Mouse (Mus musculus): ENCODE results near the gene Tcl1b1. TPM values are rescaled to one million over a fixed set of nuclear protein-coding genes. Genes with fewer than 3 reads are reported as not detected.

The Tcl1b1 gene
- polyA plus RNA-seq, 1 experiment from 2014 or later: not detected

- H3K9me3 ChIP-seq: no peaks in the 10 kb centered on the region
- 81% methylated on average over 1 of the region's 1 CpGs for WGBS
- no peaks in the 10 kb centered on the region for H3K27me3 ChIP-seq
- H3K4me3 ChIP-seq: no peak overlapping the region
- H3K4me1 ChIP-seq (replicated peaks): no peaks in the 10 kb centered on the region
- no peak overlapping the region for H3K9ac ChIP-seq
- H3K4me2 ChIP-seq: no peak overlapping the region
- ATAC-seq (ENCODE audit: low read depth): no peak
- H3K27ac ChIP-seq (replicated peaks): no peak overlapping the region
- no peaks in the 10 kb centered on the region for H3K36me3 ChIP-seq
Observed at GRCm38 (mm10) chr12:105207071-105207470, 47.6 kb downstream of the Tcl1b1 start.

- H3K27ac ChIP-seq (replicated peaks): no peak overlapping the region
- no peak overlapping the region for H3K4me2 ChIP-seq
- H3K9ac ChIP-seq: no peak overlapping the region
- H3K4me3 ChIP-seq: no peak overlapping the region
- no peaks in the 10 kb centered on the region for H3K9me3 ChIP-seq
- no peak for ATAC-seq (ENCODE audit: low read depth)
- 91% methylated on average over 1 of the region's 1 CpGs for WGBS
- no peaks in the 10 kb centered on the region for H3K36me3 ChIP-seq
- H3K27me3 ChIP-seq: no peaks in the 10 kb centered on the region
- no peaks in the 10 kb centered on the region for H3K4me1 ChIP-seq (replicated peaks)
Observed at GRCm38 (mm10) chr12:105208441-105208840, 49.0 kb downstream of the Tcl1b1 start.

- H3K27me3 ChIP-seq: no peaks in the 10 kb centered on the region
- no peak overlapping the region for H3K4me2 ChIP-seq
- H3K9ac ChIP-seq: no peak overlapping the region
- no peaks in the 10 kb centered on the region for H3K36me3 ChIP-seq
- no peak for ATAC-seq (ENCODE audit: low read depth)
- H3K4me1 ChIP-seq (replicated peaks): no peaks in the 10 kb centered on the region
- H3K9me3 ChIP-seq: no peaks in the 10 kb centered on the region
- no peak overlapping the region for H3K27ac ChIP-seq (replicated peaks)
- 95% methylated on average over 7 of the region's 7 CpGs for WGBS
- H3K4me3 ChIP-seq: no peak overlapping the region
Observed at GRCm38 (mm10) chr12:105209231-105209630, 49.7 kb downstream of the Tcl1b1 start.

Other genes with a start within 250 kb of the Tcl1b1 start
- gene Syne3, start 149.9 kb upstream of the Tcl1b1 start, polyA plus RNA-seq (2015; fragmentation: Nextera tagmentation; extraction: Ambion mirVana): 0.28 and 0.32 TPM in 2 replicates
- gene Glrx5, start 127.0 kb upstream of the Tcl1b1 start, polyA plus RNA-seq (2015; fragmentation: Nextera tagmentation; extraction: Ambion mirVana): 151 and 167 TPM in 2 replicates
- not detected in 2 replicates for gene Tcl1b2, start 13.7 kb upstream of the Tcl1b1 start, polyA plus RNA-seq (2015; fragmentation: Nextera tagmentation; extraction: Ambion mirVana)
- gene Tcl1b5, start 16.7 kb downstream of the Tcl1b1 start, polyA plus RNA-seq (2015; fragmentation: Nextera tagmentation; extraction: Ambion mirVana): not detected in 2 replicates
- gene Tcl1b3, start 31.4 kb downstream of the Tcl1b1 start, polyA plus RNA-seq (2015; fragmentation: Nextera tagmentation; extraction: Ambion mirVana): not detected in 2 replicates
- gene Tcl1b4, start 42.3 kb downstream of the Tcl1b1 start, polyA plus RNA-seq (2015; fragmentation: Nextera tagmentation; extraction: Ambion mirVana): not detected in 2 replicates
- not detected in 2 replicates for gene Tcl1, start 63.1 kb downstream of the Tcl1b1 start, polyA plus RNA-seq (2015; fragmentation: Nextera tagmentation; extraction: Ambion mirVana)
- 10.0 TPM in 2 replicates for gene Tunar, start 174.2 kb downstream of the Tcl1b1 start, polyA plus RNA-seq (2015; fragmentation: Nextera tagmentation; extraction: Ambion mirVana)

Measured in neural tube, embryonic 13.5 days (tissue).